Mouse (Mus musculus) retina, embryonic 14.5 days (tissue): ENCODE data around the gene Samd3.

Source experiments
- DNase-seq: peaks from one replicate; pipeline ENCODE4 v3.0.0-alpha.2; 2015; ENCODE audit warnings: low spot score

Samd3 gene

GRCm38 (mm10) chr10:26303485-26303884 is 74.0 kb downstream of the Samd3 start:
- no peak for DNase-seq

DNA sequence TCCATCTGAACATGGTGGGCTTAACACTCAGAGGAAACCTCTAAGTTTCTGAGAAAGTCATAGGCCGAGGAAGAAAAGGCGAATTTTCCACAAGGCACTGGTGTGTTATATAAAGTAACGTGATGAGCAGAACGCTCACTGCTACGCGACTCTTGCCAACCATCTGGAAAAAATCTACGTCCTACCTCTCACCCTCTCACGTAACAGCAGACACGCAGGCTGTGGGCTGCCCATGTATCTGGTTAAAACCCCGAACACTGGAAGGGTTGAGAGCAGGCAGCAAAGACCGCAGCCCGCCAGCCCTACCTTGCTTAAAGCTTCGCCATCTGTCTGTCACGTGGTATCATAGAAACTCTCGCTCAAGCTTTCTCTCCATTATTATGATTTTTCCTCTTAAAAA is 84.8 kb downstream of the Samd3 start:
- no peak for DNase-seq

DNA sequence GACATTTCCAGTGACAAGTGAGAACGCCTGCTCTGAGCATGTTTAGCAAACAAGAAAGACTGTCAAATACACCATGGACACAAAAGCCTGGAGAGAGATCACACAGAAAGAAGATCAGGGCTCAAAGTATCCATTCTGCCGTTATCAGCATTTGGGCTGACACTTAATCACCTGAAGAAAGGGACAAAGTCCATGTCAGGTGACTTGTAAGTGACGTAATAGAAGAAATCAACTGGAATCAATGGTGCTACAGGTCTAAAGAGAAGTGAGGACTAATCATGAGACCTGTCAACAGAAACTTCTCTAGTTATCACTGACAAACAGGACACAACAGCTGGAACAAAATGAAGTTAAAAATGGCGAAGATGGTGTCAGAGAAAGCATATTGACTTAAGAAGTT is 91.2 kb downstream of the Samd3 start:
- no peak for DNase-seq
